Mouse (Mus musculus) spleen, embryonic (tissue): Measurements from ENCODE around the gene Gm11042.

Experiments used
- CTCF ChIA-PET: fragments of 350-600 bp; sonication (Branson Sonifier 250); formaldehyde crosslinking; loops from one replicate; lab custom pipeline; 2022; lab: Charles Lee

Gene Gm11042

DNA sequence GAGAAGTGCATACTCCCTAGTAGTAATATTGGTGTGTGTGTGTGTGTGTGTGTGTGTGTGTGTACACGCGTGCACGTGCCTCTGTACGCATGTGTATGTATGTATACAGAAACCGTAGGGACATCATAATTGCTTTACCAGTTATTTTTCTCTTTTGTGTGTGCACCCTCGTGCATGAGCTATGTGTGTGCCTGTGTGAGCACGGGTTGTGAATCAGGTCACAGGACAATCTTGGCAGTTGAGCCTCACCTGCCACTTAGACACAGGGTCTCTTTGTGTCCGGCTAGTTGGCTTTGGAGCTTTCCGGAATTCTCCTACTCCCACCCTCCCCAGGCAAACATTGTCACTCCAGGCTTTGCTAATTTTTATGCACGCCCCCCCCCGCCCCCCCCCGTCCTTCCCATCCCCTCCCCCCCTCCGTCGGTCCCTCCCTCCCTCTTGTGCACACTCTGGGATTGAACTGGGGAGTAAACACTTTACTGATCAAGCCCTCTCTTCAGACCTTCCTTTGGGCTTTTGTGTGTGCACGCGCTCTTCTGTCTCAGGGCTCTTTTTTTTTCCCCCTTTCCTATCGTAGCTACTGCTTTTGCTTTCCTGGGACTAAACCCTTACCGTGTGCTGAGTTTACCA is at the start of gene Gm11042:
Gene Gm11042 (minus strand): TSS at position 51 of the 630 bp plus-strand sequence.
- CTCF ChIA-PET = interaction anchor here (0.7 kb wide), 1 partner anchor 1071 kb away, joined by 3 read pairs; no protein-coding TSS in a partner anchor

DNA sequence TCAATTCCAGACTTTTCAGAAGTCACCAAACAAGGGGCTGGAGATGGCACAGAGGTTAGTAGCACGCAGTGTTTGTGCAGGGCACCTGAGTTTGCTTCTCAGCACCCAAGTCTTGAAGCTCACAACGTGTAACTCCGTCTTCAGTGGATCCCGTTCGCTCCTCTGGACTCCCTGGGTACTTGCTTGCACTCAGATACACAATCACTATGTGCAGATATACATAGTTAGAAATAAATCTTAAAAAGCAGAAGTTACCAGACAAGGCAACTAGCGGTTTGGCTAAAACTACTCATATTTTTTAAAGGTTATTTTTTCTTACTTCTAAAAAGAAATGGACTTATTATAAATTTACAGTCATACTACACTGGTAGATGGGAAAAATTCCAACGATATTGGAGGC is 48.3 kb upstream of the Gm11042 start:
- CTCF ChIA-PET = no interaction called here

DNA sequence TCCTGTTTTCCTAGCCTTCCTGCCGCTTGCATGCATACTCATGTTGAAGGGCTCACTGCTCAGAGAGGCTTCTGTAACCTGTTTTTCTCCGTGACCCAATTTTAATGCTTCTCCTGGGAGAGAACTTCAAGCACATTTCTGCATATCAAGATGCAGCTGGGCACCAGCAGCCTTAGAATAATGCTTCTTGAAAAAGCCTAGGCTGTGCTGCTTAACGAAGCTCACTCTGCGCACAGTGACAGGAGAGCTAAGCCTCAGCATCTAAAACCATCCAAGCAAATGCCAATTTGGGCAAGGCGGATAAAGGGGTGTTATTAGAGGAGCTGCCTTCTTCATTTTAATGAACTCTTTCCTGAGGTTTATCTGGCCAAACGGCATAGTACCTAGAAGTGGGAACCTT is 46.9 kb upstream of the Gm11042 start:
- CTCF ChIA-PET = no interaction called here

- CTCF ChIA-PET = no interaction called here
Observed at GRCm38 (mm10) chr12:74362453-74362852, 46.3 kb upstream of the Gm11042 start.

GRCm38 (mm10) chr12:74359791-74360190 is 43.6 kb upstream of the Gm11042 start:
- CTCF ChIA-PET = no interaction called here

DNA sequence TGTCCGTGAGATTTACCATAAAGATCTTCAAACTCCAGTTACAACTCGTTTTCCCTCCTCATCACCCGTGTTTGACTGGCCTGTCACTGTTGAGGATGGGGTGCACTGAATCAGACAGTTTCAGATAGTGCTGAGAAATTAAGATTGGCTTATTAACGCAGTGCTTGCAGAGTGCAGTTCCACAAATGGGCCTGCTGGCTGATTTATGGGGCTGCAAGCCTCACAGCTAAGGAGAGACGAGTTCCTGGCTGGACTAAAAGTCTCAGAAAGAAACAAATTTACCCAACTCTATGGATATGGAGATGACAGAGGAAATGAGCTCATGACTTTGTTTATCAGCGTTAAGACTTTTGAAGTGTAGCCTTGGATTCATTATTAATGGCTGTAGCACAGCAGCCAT is 41.6 kb upstream of the Gm11042 start:
- CTCF ChIA-PET = no interaction called here

DNA sequence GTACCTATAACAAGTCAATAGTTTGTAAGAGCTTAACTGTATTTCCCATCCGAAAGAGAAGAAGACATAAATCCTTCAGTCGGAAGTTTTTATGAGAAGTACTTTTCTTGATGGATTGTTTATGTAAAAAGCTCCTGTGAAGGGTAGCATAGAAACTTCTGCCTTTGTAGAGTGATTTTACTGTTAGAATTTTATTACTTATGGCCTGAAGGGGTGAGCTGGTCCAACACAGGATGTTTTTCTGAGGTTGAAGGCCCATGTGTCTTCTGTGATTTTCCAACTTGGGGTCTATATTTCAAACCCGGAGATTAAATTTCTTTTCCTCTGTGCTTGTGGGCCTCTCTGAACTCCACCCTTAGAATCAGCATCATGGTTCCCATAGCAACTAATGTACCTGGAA is 26.5 kb upstream of the Gm11042 start:
- CTCF ChIA-PET = no interaction called here

- CTCF ChIA-PET = no interaction called here
Observed at GRCm38 (mm10) chr12:74340070-74340469, 23.9 kb upstream of the Gm11042 start.

- CTCF ChIA-PET = no interaction called here
Observed at GRCm38 (mm10) chr12:74333706-74334105, 17.5 kb upstream of the Gm11042 start.

GRCm38 (mm10) chr12:74333016-74333415 is 16.8 kb upstream of the Gm11042 start:
- CTCF ChIA-PET = no interaction called here

GRCm38 (mm10) chr12:74329759-74330158 is 13.6 kb upstream of the Gm11042 start:
- CTCF ChIA-PET = no interaction called here

GRCm38 (mm10) chr12:74326644-74327043 is 10.4 kb upstream of the Gm11042 start:
- CTCF ChIA-PET = no interaction called here

- CTCF ChIA-PET = no interaction called here
Observed at GRCm38 (mm10) chr12:74321981-74322380, 5.8 kb upstream of the Gm11042 start.

GRCm38 (mm10) chr12:74320318-74320717 is 4.1 kb upstream of the Gm11042 start:
- CTCF ChIA-PET = no interaction called here

DNA sequence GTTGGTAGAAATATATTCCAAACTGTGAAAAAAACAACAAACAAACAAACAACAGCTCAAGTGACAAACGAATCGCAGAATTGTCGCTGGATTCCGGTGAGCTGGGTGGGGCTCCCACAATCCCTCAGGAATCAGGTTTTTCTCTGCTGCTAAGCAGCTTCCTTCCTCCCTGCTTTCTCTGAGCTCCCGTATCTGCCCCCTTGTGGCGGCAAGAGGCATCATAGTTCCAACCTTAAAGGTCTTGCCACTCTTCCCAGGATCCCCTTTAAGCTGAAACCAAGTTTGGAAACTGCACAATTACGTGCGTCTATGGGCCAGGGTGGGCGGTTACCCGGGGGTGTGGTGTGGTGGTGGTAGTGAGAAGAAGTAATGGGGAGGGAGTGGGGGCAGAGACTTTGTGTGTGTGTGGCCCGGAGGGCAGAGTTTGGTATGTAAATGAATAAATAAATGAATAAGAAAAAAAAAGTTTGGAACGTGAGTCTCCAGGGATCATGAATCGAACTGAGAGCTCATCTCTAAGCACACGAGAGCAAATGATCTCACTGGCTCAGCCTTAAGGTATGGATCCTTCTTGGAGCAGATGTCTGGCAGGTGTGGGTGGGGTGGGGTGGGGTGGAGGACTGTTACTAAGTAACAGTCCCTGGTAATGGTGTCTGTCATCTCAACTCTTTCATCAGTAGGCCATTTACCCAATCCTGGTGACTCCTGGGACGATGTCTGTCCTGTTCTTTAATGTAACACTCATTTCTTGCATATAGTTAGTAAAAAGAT is 980 bp upstream of the Gm11042 start:
- CTCF ChIA-PET = interaction anchor here (0.7 kb wide), 1 partner anchor 1071 kb away, joined by 3 read pairs; no protein-coding TSS in a partner anchor

DNA sequence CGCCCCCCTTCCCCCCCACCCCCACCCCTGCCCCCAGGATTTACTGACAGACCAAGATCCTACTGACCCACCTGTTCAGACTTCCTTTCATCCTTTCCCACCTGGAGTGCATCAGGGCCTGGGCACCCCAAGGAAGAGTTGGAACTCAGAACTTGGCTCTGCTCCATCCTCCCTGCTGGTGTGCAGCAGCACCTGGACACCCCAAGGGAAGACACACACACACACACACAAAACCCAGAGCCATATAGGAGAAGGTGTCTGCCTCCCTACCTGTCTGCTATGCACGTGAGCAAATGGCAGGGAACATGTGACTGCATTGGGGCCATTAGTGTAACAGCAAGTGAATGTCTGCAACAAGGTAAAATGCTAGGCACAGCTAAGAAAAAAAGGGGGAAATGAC is 973 bp downstream of the Gm11042 start:
- CTCF ChIA-PET = interaction anchor here (0.6 kb wide), 1 partner anchor 1025 kb away, joined by 4 read pairs; no protein-coding TSS in a partner anchor

- CTCF ChIA-PET = no interaction called here
Observed at GRCm38 (mm10) chr12:74312611-74313010, 3.6 kb downstream of the Gm11042 start.

GRCm38 (mm10) chr12:74303418-74304294 is 12.5 kb downstream of the Gm11042 start:
- CTCF ChIA-PET = interaction anchor here (0.5 kb wide), 1 partner anchor 13 kb away, joined by 3 read pairs; no protein-coding TSS in a partner anchor

- CTCF ChIA-PET = no interaction called here
Observed at GRCm38 (mm10) chr12:74301559-74301958, 14.6 kb downstream of the Gm11042 start.

GRCm38 (mm10) chr12:74296374-74296773 is 19.8 kb downstream of the Gm11042 start:
- CTCF ChIA-PET = no interaction called here

GRCm38 (mm10) chr12:74293624-74294023 is 22.6 kb downstream of the Gm11042 start:
- CTCF ChIA-PET = no interaction called here

DNA sequence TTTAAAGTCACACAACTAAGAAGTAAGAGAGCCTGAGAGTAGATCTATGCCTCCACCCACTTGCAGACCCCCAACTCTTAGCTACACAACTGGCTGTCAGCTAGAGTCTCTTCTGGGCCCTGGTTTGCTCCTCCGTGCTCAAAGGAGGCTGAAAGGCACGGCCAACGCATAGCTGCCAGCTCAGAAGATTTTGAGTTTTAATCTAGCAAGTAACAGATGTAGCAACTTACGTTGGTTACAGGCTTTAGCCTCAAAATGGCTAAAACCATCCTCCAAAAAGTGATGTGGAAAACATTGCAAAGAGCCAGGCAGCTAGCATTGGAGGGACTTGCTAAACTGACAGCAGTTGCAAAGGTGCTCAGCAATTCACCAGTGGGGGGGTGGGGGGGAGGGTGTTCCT is 25.2 kb downstream of the Gm11042 start:
- CTCF ChIA-PET = interaction anchor here (0.6 kb wide), 1 partner anchor 13 kb away, joined by 3 read pairs; no protein-coding TSS in a partner anchor
